Mouse (Mus musculus) embryonic fibroblast, embryonic 13.5 days (primary cell): ENCODE measurements at regions not wholly inside any gene's neighbourhood (a gene's known extent, or its start where the extent isn't known, plus 50 kb on each side); places are given as distances from the start of the nearest gene placed in this dataset.

ENCODE experiments used
- CTCF ChIP-seq: IDR thresholded peaks from 2 replicates; pipeline ENCODE4 v1.5.1; 2011; ENCODE audit warnings: mild to moderate bottlenecking, control low read depth, low read length, moderate library complexity, borderline replicate concordance; ENCODE audit not compliant: insufficient read depth
- POLR2A ChIP-seq: IDR thresholded peaks from 2 replicates; pipeline ENCODE4 v1.6.1; 2011; ENCODE audit warnings: low read depth, mild to moderate bottlenecking, control low read depth, low read length, moderate library complexity

GRCm38 (mm10) chr12:50989561-50990325 is 340.8 kb upstream of the Prkd1 start:
- TF ChIP-seq CTCF (no peak), POLR2A (no peak)
